Mouse (Mus musculus): Measurements from ENCODE around the gene Milr1.

GRCm38 (mm10) chr11:106784476-106784875 is 33.5 kb downstream of the Milr1 start:
- TF ChIP-seq CTCF (IDR thresholded peaks at IDR 0.05; ENCODE audit: low read depth, low read length) (no peak), POLR2A (IDR thresholded peaks at IDR 0.05; ENCODE audit: insufficient read depth, low read length) (no peak), EP300 (IDR thresholded peaks at IDR 0.05; ENCODE audit: insufficient read depth, low read depth, low read length) (no peak)
